Mouse (Mus musculus) large intestine, adult 2 months (tissue): ENCODE measurements around the gene Sall2. TPM values are rescaled to one million over a fixed set of nuclear protein-coding genes. Genes with fewer than 3 reads are reported as not detected.
A peak's percentile ranks its signal among the peaks of the same experiment; 100 is the strongest.
"Not testable (repeated sequence)": the region's sequence is repeated elsewhere in the genome, so short reads cannot be mapped to it uniquely, and the experiment has no call there.

Experiments
- DNase-seq: peaks from one replicate; pipeline ENCODE4 v3.0.0-alpha.2; 2012; ENCODE audit warnings: low read depth, low spot score
- WGBS: fragments of 180-500 bp; shearing (Covaris S2); methylation state at CpG from one replicate; pipeline ENCODE4 v1.1.7; 2018; 5-methylcytosine and 5-hydroxymethylcytosine counted together
- polyA plus RNA-seq: library from polyadenylated mRNA; depleted of rRNA; stranded (reverse); fragments of >200 nt; gene quantifications from 2 replicates; pipeline ENCODE4 v1.2.3, GENCODE M21; 2012; rRNA removed

Gene Sall2
- 1.0 and 1.7 TPM in 2 replicates for polyA plus RNA-seq

GRCm38 (mm10) chr14:52327910-52328812, at the start of gene Sall2:
Gene Sall2, minus strand, starts transcription at chr14:52328762.
- WGBS, result 5% methylated on average over 26 of the region's 26 CpGs
- no peak for DNase-seq

DNA sequence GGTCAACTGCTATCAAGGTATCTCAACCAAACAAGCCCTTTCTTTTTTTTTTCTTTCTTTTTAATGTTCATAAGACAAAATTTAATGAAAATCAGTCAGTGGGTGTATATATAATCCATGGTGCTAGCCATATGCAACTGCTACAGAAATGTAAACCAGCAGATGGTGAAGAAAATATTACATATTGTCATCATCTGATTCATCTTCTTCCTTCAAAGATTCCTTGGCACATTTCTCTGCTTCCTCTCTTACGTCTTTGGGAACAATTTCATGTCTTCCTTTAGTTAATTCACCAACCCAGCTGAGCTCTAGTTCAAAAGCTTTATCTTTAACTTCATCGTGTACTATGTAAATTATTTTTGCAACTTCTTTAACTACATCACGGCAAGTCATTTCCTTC, 40.2 kb upstream of the Sall2 start:
- 88% methylated on average over 3 of the region's 3 CpGs for WGBS
- no peak for DNase-seq

GRCm38 (mm10) chr14:52356308-52356707, 27.7 kb upstream of the Sall2 start, which contains the start of gene Olfr1513:
Gene Olfr1513, minus strand, starts transcription at chr14:52356408.
- WGBS, result 59% methylated on average over 4 of the region's 4 CpGs
- no peak for DNase-seq

DNA sequence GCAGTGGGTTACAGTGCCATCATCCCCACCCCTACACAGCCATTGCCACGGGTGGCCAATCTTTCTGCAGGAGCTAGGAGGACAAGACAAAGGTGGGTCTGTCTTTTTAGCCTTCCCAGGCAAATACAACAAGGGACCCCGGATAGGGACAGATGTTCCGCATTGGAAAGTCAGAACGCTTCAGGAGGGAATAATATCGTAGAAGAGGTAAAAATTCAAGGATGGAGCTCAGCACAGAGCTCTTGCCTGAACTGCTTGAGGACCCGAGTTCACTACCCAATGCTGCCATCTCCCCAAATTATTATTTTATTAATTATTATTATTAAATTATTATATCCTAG, 10.9 kb upstream of the Sall2 start:
- DNase-seq, result no peak
- WGBS, result 75% methylated on average over 6 of the region's 6 CpGs

DNA sequence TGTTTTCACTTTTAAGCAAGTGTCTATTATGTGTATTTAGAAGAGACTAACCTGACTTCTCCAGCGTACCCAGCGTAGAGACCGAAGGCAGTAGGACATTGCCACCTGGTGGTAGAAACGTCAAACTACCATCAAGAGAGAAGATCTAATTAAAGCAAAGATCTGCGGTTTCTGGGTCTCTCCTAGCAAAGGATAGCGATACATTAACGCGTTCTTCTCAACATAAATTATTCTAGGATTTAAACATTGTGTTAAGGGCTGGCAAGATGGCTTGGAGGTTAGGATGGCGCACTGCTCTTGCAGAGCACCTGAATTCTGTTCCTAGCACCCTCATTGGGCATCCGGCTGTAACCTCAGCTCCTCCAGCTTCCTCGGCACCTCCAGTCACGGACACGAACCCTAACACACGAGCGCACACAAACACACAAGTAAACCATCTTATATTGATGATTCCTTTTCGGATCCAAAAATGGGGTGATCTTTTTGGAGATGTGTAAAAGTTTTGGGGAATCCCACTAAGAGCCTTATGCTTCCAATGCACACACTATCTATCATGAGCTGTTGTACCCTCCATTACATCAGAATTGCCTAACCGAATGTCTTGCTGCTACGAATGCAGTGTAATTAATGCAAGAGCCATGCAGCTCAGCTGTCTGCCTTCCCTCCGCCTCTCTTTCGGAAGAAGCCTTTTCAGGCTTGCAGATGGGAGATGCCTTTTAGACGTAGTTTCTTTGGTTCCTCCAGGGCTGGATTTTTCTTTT, 10.4 kb upstream of the Sall2 start:
- peak; percentile 40 for DNase-seq
- 27% methylated on average over 21 of the region's 21 CpGs for WGBS

DNA sequence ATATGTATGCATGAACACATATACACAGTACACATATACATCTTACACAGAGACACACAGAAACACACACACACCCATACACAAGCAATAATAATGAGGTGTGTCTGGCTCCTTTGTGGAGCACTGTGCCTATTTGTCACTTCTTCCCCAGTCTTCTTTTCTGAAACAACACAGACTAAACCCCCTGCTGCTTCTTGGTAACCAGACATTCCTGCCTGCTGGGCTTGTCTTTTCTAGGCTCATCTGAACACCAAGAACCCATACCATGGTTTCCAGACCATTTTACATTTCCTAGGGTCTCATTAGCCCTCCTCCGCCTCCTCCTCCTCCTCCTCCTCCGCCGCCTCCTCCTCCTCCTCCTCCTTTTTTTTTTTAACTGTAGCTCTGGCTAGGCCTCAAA, 3.6 kb upstream of the Sall2 start:
- WGBS, result 95% methylated on average over 3 of the region's 3 CpGs

GRCm38 (mm10) chr14:52331069-52331750, 2.6 kb upstream of the Sall2 start:
- DNase-seq, result no peak
- 31% methylated on average over 4 of the region's 4 CpGs for WGBS

More for the DNA sequence above, 3.6 kb upstream of the Sall2 start:
- DNase-seq, result no peak

DNA sequence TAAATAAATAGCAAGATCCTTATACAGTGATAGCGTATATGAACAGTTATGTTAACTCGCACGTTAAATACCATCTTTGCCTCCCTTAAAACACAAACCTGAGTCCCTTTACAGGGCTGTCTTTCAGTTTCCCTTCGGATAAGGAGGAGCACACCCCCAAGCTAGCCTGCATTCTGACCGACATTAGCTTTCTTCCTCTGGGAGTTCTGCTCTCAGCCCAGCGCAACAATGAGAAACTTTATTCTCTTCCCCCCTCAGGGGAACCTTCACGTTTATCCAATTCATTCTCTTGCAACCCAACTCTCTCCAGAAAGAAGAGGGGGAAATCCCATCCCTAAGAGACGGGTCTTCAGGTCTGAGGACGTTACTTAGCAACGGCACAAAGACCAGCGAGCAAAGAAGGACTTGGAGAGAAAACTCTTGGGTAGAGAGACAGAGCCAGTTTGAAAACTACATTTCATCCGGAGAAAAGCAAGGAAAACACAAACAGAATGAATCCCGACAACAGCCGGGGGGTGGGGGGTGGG, 1.1 kb downstream of the Sall2 start:
- 7% methylated on average over 14 of the region's 14 CpGs for WGBS
- no peak for DNase-seq

GRCm38 (mm10) chr14:52325890-52326289, 2.7 kb downstream of the Sall2 start:
- WGBS, result 22% methylated on average over 4 of the region's 4 CpGs

GRCm38 (mm10) chr14:52319361-52319760, 9.2 kb downstream of the Sall2 start:
- WGBS, result 42% methylated on average over 6 of the region's 6 CpGs
- no peak for DNase-seq

More at GRCm38 (mm10) chr14:52325890-52326289, 2.7 kb downstream of the Sall2 start:
- no peak for DNase-seq

GRCm38 (mm10) chr14:52316441-52317225, 11.9 kb downstream of the Sall2 start:
- 29% methylated on average over 16 of the region's 16 CpGs for WGBS
- DNase-seq, result no peak

GRCm38 (mm10) chr14:52315792-52316440, 12.6 kb downstream of the Sall2 start:
- under 1% methylated on average over 30 of the region's 41 CpGs for WGBS
- no peak for DNase-seq

GRCm38 (mm10) chr14:52315283-52315780, 13.2 kb downstream of the Sall2 start:
- DNase-seq, result no peak
- WGBS, result 15% methylated on average over 17 of the region's 17 CpGs

DNA sequence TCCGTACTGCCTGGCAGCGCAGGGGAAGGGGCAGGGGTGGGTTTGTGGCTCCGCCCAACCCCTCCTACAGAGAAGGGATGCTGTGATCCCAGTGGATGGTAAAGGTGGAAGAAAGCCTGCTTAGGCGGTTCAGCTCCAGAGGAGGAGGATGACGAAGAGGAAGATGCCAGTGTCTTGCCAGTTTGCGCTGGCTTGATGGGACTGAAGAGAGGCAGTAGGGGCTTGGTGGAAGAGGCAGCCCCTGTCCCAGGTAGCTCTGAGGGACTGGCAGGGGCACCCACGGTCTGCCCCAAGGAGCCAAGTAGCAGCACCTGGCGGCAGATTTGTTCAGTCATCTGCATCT, 13.8 kb downstream of the Sall2 start:
- DNase-seq, result no peak
- WGBS, result 75% methylated on average over 8 of the region's 8 CpGs

DNA sequence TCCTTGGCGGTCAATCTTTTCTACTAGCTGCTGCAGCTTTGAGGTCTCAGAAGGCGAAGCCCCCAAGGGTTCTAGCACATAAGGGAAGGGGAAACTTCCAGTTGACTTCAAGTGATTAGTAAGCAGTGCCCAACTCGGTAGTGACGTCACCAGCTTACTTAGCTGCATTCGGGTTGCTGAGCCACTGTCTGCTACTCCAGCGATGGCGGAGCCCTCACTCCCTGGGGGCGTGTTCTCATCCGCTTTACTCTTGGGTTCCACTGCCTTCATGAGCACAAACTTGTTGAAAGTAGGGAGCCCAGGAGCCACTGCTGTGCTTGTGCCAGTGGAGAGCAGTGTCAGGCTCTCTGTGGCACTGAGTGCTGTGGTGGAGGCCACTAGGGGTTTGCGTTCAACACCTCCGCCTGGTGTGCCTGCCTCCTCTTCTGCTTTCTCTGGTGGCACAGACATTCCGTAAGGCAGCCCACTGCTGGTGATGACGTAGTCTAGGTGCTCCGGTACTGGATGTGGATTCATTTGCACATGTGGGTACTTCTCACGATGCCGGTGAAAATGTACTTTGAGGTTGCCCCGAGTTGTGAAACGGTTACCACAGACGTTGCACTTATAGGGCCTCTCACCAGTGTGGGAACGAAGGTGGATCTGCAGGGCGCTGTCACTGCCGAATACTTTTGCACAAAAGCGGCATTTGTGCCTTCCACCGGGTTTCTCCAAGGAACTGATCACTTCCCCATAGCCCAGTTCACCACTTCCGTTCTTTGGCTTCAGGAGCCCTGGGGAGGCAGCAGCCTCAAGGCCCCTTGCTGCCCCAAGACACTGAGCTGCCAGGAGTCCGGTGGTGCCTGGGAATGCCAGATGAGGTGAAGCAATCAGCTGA, 14.4 kb downstream of the Sall2 start:
- WGBS, result 92% methylated on average over 26 of the region's 26 CpGs
- no peak for DNase-seq

DNA sequence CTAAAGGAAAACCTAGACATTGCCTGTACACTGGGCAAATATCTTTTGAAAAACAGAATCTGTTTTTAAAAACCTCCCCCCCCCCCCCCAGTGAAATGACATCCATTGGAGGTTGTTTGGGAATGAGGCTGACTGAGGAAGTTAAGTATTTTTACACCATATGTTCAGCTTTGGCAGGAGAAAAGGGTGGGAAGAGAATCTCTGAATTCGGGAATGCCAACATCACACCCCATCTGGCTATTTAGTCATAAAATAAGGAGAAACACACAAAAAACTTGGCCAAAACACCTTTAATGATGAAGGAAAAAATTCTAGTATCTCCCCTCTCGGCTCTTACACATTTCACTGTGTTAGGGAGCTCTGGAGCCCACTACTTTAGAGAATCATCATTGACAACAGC, 17.7 kb downstream of the Sall2 start:
- 88% methylated on average over 2 of the region's 2 CpGs for WGBS
- no peak for DNase-seq

- 90% methylated on average over 6 of the region's 6 CpGs for WGBS
- not testable (repeated sequence) for DNase-seq
These were observed 18.2 kb downstream of the Sall2 start for GRCm38 (mm10) chr14:52310343-52310742.

GRCm38 (mm10) chr14:52306100-52306499, 22.5 kb downstream of the Sall2 start:
- WGBS, result 97% methylated on average over 2 of the region's 2 CpGs
- no peak for DNase-seq
